Mouse (Mus musculus) retina, postnatal 1 day (tissue): ENCODE measurements around the gene Egfem1.

Source experiments
- DNase-seq: peaks from one replicate; pipeline ENCODE4 v3.0.0-alpha.2; 2012

Gene Egfem1

GRCm38 (mm10) chr3:29081952-29082295, at the start of gene Egfem1:
Gene Egfem1 (plus strand): TSS chr3:29082023.
- DNase-seq = no peak

DNA sequence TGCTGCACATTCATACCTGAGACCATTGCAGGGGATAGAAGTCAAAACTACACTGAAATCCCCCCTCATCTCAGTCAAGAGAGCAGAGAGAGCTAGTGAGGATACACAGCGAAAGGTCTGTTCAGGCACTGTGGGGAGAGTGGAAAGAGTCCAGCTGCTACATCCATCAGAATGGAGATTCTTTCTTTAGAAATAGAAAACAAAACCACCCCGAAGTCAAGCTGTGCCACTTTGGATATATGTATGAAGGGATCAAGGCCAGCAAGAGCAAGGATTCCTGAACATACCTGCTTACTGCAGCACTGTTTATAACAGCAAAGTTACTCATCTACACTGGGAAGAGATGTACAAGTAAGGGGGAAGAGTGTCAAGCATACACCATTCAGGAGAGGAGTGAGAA, 48.7 kb upstream of the Egfem1 start:
- DNase-seq = no peak

DNA sequence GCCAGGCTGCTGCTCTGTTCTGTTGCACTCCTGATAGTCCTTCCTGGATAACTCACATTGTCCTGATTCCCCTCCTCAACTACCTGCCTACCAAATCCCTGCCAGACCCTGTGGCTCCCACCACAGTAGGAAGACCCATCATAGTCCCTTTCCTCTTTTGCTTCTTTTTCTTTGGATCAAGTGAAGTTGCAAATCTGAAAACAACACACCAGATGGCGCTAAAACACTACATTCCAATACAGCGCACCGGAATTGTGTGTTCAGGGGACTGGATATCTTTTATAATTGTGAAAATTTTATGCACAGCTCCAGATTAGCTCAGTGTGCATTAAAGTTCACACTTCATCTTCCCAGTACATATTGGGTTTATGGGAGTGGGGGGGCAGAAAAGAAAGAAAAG, 45.7 kb upstream of the Egfem1 start:
- DNase-seq = peak; percentile 69

DNA sequence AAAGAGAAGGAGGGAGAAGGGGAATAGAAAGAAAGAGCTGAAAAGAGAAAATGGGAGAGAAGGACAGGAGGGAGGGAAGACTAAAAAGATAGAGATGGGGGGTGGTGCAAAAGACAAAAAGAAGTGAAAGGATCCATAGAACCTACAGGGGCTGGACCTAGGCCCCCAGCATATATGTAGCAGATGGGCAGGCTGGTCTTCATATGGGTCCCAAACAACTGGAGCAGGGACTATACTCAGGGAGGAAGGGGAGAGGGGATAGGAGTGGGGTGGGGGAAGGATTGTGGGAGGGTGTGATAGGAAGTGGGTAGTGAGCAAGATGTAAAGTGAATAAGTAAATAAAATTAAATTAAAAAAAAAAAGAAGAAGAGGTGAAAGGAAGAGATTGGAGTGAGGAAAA, 45.2 kb upstream of the Egfem1 start:
- DNase-seq = no peak

GRCm38 (mm10) chr3:29040064-29040463, 41.8 kb upstream of the Egfem1 start:
- peak; percentile 59 for DNase-seq

DNA sequence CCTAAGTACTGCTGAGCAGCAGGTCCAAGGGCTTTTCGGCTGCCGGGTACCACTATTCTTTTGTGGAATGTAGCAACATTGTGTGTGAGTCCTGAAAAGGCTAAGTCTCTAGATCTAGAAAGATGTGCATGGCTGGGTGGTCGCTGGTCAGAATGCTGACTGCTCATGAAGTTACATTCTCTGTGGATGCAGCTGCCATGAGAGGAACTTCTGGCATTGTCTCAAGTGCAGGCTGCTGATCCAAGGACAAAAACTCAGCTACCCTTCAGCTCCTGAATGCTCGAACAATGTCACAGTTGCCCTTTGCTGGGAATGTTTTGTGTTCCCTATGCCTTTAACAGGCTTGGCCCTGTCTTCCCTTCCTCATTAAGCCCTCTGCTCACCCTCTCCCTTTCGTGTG, 35.5 kb upstream of the Egfem1 start:
- peak; percentile 18 for DNase-seq

DNA sequence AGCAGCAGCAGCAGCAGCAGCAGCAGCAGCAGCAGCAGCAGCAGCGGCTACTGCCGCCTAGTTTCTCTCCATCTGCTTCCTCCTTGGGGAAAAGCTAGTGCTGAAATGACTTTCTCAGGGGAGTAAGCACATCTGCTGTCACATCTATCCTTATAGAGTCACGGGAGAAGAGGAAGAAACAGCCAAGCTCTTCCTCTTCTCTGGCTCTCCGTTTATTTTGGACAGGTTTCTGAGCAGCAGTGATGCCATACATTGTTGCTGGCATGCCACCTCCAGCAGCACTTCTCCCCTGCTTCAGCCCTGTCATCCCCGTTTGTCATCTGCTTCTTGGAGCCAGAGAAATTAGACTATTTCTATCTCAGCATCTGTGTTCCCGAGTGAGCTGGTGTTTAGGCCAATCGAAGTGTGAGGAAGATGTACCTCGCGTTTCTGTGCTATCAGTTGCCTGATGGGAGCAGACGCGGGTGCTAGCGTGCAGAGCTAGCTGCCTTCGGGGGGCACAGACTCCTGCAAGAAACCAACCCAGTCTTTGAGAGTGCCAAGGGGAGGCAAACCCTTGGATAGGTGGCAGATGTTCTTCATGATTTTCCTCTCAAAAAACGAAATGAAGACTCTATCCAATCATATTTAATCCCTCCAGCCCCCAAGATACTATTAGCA, 34.4 kb upstream of the Egfem1 start:
- DNase-seq = peak; percentile 15

GRCm38 (mm10) chr3:29063156-29063555, 18.7 kb upstream of the Egfem1 start:
- no peak for DNase-seq

- no peak for DNase-seq
Measured at GRCm38 (mm10) chr3:29068428-29069098, 13.3 kb upstream of the Egfem1 start.

DNA sequence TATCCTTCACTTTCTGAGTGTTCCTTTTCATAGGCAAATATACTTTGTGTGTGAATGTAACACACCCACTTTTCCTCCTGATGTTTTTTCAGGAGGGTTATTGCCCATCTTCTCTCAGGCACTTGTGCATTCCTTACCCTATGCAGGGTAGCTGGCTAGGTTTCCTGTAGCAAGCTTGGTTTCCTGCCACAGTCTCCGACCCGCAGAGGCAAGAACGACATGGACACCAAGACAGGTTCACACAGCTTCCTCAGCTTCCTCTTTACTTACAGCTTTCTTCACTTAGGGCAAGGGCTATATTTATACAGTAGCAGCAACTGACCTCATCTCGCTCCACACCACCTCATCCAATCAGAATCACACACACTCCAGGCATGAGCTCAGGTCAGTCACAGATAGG, 10.5 kb upstream of the Egfem1 start:
- no peak for DNase-seq

- peak; percentile 58 for DNase-seq
Measured at GRCm38 (mm10) chr3:29081517-29081916, 306 bp upstream of the Egfem1 start.

- DNase-seq = peak; percentile 82
Measured at GRCm38 (mm10) chr3:29082296-29082995, 623 bp downstream of the Egfem1 start.

- no peak for DNase-seq
Measured at GRCm38 (mm10) chr3:29082996-29083350, 1.1 kb downstream of the Egfem1 start.

DNA sequence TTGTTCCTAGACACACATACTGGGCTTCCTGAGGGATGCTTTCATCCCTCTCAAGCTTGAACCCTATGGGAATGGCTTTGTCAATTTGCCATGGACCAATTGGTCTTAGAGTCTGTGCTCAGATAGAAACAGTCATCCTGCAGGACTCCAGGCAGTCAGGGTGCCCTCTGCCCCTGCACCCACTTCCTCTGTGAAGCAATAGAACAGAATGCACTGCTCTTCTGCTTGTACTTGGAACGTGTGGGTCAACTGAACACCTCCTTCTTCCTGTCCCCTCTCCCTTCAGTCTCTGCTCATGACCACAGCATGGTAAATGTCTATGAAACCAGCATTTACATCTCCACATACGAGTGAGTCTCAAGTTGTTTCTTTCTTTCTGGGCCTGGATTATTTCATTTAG, 16.6 kb downstream of the Egfem1 start:
- DNase-seq = no peak

DNA sequence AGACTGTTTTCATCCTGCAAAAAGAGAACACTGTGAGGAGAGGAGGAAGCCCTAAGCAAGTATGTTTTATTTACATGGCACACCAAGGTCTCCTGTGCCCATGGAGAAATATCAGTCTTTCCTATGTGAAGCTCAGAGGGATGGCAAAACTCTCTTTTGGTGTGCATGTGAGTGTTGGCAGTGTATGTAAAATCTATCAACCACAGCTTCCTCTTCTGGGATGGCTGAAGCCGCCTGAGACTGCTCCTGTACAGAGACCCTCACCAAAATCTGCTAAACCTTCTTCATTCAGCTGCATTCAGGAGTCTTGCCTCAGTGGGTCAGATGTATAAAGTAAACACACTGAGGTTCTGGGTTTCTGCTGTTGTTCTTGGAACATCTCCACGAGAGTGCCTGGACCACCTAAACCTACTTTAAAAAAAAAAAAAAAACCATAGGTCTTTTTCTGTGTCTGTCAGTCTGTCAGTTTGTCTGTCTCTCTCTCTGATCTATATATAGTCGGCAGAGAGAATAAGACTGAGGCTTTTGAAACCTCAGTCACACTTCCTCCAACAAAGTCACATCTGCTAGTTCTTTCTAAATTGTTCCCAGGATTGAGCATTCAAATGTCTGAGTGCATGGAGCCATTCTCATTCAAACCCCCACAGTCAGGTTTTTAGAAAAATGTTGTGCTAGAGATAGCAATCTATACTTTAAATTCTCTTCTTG, 24.3 kb downstream of the Egfem1 start:
- no peak for DNase-seq

DNA sequence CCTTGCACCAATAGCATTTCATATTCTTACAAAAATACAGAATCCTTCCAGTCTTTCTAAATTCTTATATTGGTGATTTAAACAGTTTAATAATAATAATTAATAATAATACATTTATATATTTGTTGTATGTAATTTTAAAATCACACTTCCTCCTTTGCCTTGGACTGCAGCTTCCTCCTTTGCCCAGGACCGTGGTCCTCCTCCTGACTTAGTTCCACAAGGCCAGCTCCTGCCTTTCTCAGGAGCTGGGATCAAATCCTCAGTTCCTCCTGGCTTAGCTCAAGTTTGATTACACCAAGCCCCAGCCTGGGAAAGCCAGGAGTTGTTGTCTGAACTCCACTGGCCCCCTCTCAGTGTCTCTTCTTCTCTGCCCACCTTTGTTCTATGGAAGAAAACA, 25.3 kb downstream of the Egfem1 start:
- DNase-seq = no peak

DNA sequence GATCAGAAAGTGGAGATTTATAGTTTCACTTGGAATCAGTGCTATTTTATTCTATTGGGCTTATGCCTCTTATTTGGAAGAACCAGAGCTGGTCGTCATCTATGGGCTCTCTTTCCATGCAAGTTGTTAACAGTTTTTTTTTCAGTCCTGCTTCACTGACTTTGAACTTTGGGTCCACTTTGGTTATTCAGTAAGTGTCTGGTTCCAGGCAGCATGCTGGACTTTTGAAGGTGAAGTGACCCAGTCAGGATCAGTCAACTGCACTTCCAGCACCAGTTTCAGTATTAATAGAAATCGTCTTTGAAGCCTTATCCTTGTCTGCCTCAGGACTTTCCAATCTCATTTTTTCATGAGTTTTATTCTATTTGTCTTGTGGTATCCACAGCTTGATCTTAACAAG, 28.5 kb downstream of the Egfem1 start:
- no peak for DNase-seq

- no peak for DNase-seq
Measured at GRCm38 (mm10) chr3:29114517-29114916, 32.7 kb downstream of the Egfem1 start.

- peak; percentile 27 for DNase-seq
Measured at GRCm38 (mm10) chr3:29117379-29117778, 35.6 kb downstream of the Egfem1 start.

GRCm38 (mm10) chr3:29122556-29122955, 40.7 kb downstream of the Egfem1 start:
- no peak for DNase-seq

DNA sequence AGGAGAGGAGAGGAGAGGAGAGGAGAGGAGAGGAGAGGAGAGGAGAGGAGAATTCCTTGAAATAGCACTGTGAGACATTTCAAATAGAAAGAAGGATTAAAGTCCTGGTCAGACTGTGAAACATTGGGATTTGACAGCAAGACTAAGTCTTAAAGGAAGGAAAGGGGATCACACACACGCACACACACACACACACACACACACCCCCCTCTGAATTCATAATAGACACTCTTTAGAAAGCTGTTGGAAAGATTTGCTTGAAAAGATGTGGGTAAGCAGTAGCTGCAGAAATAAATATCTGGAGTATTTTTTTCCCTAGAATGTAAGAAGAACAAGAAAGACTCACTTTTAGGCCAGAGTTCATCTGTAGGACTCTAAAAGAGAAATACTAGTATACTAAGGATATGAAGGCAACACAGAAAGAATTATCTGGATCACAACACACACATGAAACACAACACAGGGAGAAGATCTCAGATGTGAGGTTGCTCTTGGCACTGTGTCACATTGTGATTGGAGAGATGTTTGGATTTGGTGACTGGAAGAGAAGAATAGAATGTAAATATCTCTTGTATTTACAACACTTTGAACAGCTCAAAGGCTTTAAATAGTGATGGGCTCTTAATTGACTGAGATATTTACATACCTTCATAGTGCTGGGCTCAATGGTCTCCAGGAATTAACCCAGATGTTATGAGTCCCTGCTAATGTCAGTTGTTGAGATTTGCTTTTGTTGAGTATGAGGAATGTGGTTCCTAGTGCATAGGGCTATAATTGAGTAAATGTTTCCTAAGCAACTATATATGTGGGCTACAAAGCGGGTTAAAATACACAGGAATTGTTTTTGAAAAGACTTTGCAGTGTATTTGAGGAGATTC, 50.5 kb downstream of the Egfem1 start:
- no peak for DNase-seq

- DNase-seq = peak; percentile 46
Measured at GRCm38 (mm10) chr3:29134509-29134908, 52.7 kb downstream of the Egfem1 start.
